Mouse (Mus musculus): Measurements from ENCODE around the gene Olfr592. TPM values are rescaled to one million over a fixed set of nuclear protein-coding genes. Genes with fewer than 3 reads are reported as not detected.
"Not testable (repeated sequence)": the region's sequence is repeated elsewhere in the genome, so short reads cannot be mapped to it uniquely, and the experiment has no call there.

Gene Olfr592
- not detected in 2 replicates for polyA plus RNA-seq (2014; fragmentation: Nextera tagmentation; extraction: Ambion mirVana)

DNA sequence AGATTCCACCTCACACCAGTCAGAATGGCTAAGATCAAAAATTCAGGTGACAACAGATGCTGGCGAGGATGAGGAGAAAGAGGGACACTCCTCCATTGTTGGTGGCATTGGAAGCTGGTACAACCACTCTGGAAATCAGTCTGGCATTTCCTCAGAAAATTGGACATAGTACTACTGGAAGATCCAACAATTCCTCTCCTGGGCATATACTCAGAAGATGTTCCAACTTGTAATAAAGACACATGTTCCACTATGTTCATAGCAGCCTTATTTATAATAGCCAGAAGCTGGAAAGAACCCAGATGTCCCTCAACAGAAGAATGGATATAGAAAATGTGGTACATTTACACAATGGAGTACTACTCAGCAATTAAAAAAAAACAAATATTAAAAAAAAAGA, at the start of gene Olfr592:
Olfr592 (plus strand) TSS at position 301 of the 400 bp plus-strand sequence.
- ATAC-seq; H3K27me3 ChIP-seq (replicated peaks; ENCODE audit: control insufficient read depth, insufficient read depth, low read length); H3K4me2 ChIP-seq (ENCODE audit: low read length); H3K9ac ChIP-seq (ENCODE audit: low read length); DNase-seq (ENCODE audit: low spot score); H3K9me3 ChIP-seq (replicated peaks; ENCODE audit: control insufficient read depth, low read length); H3K4me1 ChIP-seq (ENCODE audit: control insufficient read depth, insufficient read depth, low read length); H3K36me3 ChIP-seq (ENCODE audit: control insufficient read depth, insufficient read depth, low read length); H3K27ac ChIP-seq (ENCODE audit: low read depth, low read length); H3K4me3 ChIP-seq (ENCODE audit: low read depth, low read length): not testable (repeated sequence)
- 78% methylated on average over 1 of the region's 1 CpGs for WGBS

GRCm38 (mm10) chr7:103140579-103140978, 44.0 kb upstream of the Olfr592 start, which contains the start of gene Olfr588-ps1:
Olfr588-ps1 (plus strand) TSS chr7:103140879.
- Histone ChIP-seq H3K36me3 (ENCODE audit: control insufficient read depth, insufficient read depth, low read length) (no peaks in the 10 kb centered on the region), H3K27ac (ENCODE audit: low read depth, low read length) (no peak within 1 kb of the TSS), H3K27me3 (replicated peaks; ENCODE audit: control insufficient read depth, insufficient read depth, low read length) (no peaks in the 10 kb centered on the region), H3K4me1 (ENCODE audit: control insufficient read depth, insufficient read depth, low read length) (no peaks in the 10 kb centered on the region), H3K9me3 (replicated peaks; ENCODE audit: control insufficient read depth, low read length) (no peaks in the 10 kb centered on the region), H3K4me2 (ENCODE audit: low read length) (no peak within 1 kb of the TSS), H3K4me3 (ENCODE audit: low read depth, low read length) (no peak within 1 kb of the TSS), H3K9ac (ENCODE audit: low read length) (no peak within 1 kb of the TSS)
- DNase-seq (ENCODE audit: low spot score) (no peak), ATAC-seq (no peak)
- WGBS, result 91% methylated on average over 1 of the region's 1 CpGs

DNA sequence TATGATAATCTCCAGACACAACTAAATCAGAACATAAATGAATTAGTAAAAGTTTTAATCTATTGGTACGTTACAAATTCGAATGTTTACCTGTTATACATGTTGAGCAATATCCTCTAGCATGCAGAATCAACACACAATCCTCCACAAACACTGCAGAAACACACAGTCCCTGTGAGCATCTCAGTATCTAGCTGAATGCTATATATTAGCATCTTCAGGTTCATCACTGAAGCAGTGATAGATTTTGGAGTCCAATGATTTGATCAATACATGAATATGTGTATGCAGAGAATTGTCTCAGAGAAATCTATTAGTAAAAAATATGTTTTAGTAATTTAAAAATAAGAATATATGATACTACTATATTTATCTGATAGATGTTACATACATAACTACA, 28.3 kb upstream of the Olfr592 start, which contains the start of gene Olfr589:
Olfr589 (minus strand) TSS at position 101 of the 400 bp plus-strand sequence.
- no peak for ATAC-seq
- Histone ChIP-seq H3K4me3 (ENCODE audit: low read depth, low read length) (no peak within 1 kb of the TSS), H3K4me1 (ENCODE audit: control insufficient read depth, insufficient read depth, low read length) (no peaks in the 10 kb centered on the region), H3K27me3 (replicated peaks; ENCODE audit: control insufficient read depth, insufficient read depth, low read length) (no peaks in the 10 kb centered on the region), H3K4me2 (ENCODE audit: low read length) (no peak within 1 kb of the TSS), H3K27ac (ENCODE audit: low read depth, low read length) (no peak within 1 kb of the TSS), H3K36me3 (ENCODE audit: control insufficient read depth, insufficient read depth, low read length) (no peaks in the 10 kb centered on the region), H3K9ac (ENCODE audit: low read length) (no peak within 1 kb of the TSS), H3K9me3 (replicated peaks; ENCODE audit: control insufficient read depth, low read length) (no peaks in the 10 kb centered on the region)
- 64% methylated on average over 2 of the region's 2 CpGs for WGBS
- DNase-seq (ENCODE audit: low spot score), result no peak

DNA sequence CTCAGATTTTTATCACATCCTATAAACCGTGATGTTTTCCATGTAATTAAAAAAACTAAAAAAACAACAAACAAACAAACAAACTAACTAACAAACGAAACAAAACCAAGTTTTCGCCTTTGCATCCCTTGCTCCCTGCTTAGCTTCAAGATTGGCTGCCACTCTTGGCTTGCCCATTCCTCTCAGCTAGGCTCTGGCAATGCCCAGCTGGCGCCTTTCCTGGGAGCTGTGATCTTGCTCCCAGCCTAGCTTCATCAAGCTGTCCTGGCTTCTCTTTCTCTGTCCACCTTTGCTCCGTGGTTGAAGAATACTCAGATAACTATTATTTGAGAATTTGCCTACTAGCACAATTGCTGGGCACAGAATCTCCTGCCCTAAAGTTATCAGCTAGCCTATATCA, 14.9 kb upstream of the Olfr592 start:
- no peak for ATAC-seq
- WGBS, result 80% methylated on average over 5 of the region's 5 CpGs

GRCm38 (mm10) chr7:103178240-103178639, 6.4 kb upstream of the Olfr592 start, which contains the start of gene Olfr591:
Olfr591 (minus strand) TSS chr7:103178340.
- WGBS, result 72% methylated on average over 1 of the region's 1 CpGs
- DNase-seq (ENCODE audit: low spot score), result no peak
- no peak within 1 kb of the TSS for H3K27ac ChIP-seq (ENCODE audit: low read depth, low read length)

More for the DNA sequence above, 14.9 kb upstream of the Olfr592 start:
- Histone ChIP-seq H3K4me3 (ENCODE audit: low read depth, low read length) (no peak overlapping the region), H3K4me1 (ENCODE audit: control insufficient read depth, insufficient read depth, low read length) (no peaks in the 10 kb centered on the region), H3K9me3 (replicated peaks; ENCODE audit: control insufficient read depth, low read length) (no peaks in the 10 kb centered on the region), H3K9ac (ENCODE audit: low read length) (no peak overlapping the region), H3K27me3 (replicated peaks; ENCODE audit: control insufficient read depth, insufficient read depth, low read length) (no peaks in the 10 kb centered on the region), H3K4me2 (ENCODE audit: low read length) (no peak overlapping the region), H3K27ac (ENCODE audit: low read depth, low read length) (no peak overlapping the region), H3K36me3 (ENCODE audit: control insufficient read depth, insufficient read depth, low read length) (no peaks in the 10 kb centered on the region)
- DNase-seq (ENCODE audit: low spot score), result no peak

GRCm38 (mm10) chr7:103211562-103211961, 27.0 kb downstream of the Olfr592 start, which contains the start of gene Olfr593:
Olfr593 (plus strand) TSS chr7:103211862.
- 74% methylated on average over 1 of the region's 1 CpGs for WGBS
- H3K4me1 ChIP-seq (ENCODE audit: control insufficient read depth, insufficient read depth, low read length), result no peaks in the 10 kb centered on the region
- ATAC-seq, result no peak
- H3K9me3 ChIP-seq (replicated peaks; ENCODE audit: control insufficient read depth, low read length), result no peaks in the 10 kb centered on the region
- no peak within 1 kb of the TSS for H3K27ac ChIP-seq (ENCODE audit: low read depth, low read length)
- no peak within 1 kb of the TSS for H3K4me2 ChIP-seq (ENCODE audit: low read length)
- no peak for DNase-seq (ENCODE audit: low spot score)
- no peaks in the 10 kb centered on the region for H3K27me3 ChIP-seq (replicated peaks; ENCODE audit: control insufficient read depth, insufficient read depth, low read length)
- no peak within 1 kb of the TSS for H3K4me3 ChIP-seq (ENCODE audit: low read depth, low read length)
- H3K9ac ChIP-seq (ENCODE audit: low read length), result no peak within 1 kb of the TSS
- H3K36me3 ChIP-seq (ENCODE audit: control insufficient read depth, insufficient read depth, low read length), result no peaks in the 10 kb centered on the region

More at GRCm38 (mm10) chr7:103178240-103178639, 6.4 kb upstream of the Olfr592 start, which contains the start of gene Olfr591:
- Histone ChIP-seq H3K36me3 (ENCODE audit: control insufficient read depth, insufficient read depth, low read length) (no peaks in the 10 kb centered on the region), H3K4me2 (ENCODE audit: low read length) (no peak within 1 kb of the TSS), H3K9me3 (replicated peaks; ENCODE audit: control insufficient read depth, low read length) (0 out of 2 replicates have a peak, but pooled peaks cover 3% of the 10 kb centered on the region), H3K27me3 (replicated peaks; ENCODE audit: control insufficient read depth, insufficient read depth, low read length) (no peaks in the 10 kb centered on the region), H3K4me3 (ENCODE audit: low read depth, low read length) (no peak within 1 kb of the TSS), H3K4me1 (ENCODE audit: control insufficient read depth, insufficient read depth, low read length) (no peaks in the 10 kb centered on the region), H3K9ac (ENCODE audit: low read length) (no peak within 1 kb of the TSS)
- ATAC-seq, result no peak

DNA sequence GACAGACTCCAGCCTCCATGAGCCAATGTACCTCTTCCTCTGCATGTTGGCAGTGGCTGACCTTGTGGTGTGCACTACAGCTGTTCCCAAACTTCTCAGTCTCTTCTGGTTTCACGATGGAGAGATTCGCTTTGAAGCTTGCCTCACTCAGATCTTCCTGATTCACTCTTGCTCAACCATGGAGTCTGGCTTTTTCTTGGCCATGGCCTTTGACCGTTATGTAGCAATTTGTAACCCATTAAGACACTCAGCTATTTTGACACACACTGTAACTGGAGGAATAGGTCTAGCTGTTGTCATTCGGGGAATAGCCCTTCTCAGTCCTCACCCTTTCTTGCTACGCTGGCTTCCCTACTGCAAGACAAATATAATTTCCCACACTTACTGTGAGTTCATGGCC, 27.4 kb downstream of the Olfr592 start:
- H3K27me3 ChIP-seq (replicated peaks; ENCODE audit: control insufficient read depth, insufficient read depth, low read length); H3K4me3 ChIP-seq (ENCODE audit: low read depth, low read length); H3K4me2 ChIP-seq (ENCODE audit: low read length); H3K36me3 ChIP-seq (ENCODE audit: control insufficient read depth, insufficient read depth, low read length); ATAC-seq; H3K4me1 ChIP-seq (ENCODE audit: control insufficient read depth, insufficient read depth, low read length); H3K9ac ChIP-seq (ENCODE audit: low read length); H3K9me3 ChIP-seq (replicated peaks; ENCODE audit: control insufficient read depth, low read length); H3K27ac ChIP-seq (ENCODE audit: low read depth, low read length); DNase-seq (ENCODE audit: low spot score): not testable (repeated sequence)
- WGBS, result 93% methylated on average over 5 of the region's 5 CpGs

GRCm38 (mm10) chr7:103216696-103217095, 32.1 kb downstream of the Olfr592 start, which contains the start of gene Olfr594:
Olfr594 (plus strand) TSS chr7:103216996.
- H3K9ac ChIP-seq (ENCODE audit: low read length), result no peak within 1 kb of the TSS
- H3K4me1 ChIP-seq (ENCODE audit: control insufficient read depth, insufficient read depth, low read length), result no peaks in the 10 kb centered on the region
- H3K4me2 ChIP-seq (ENCODE audit: low read length), result no peak within 1 kb of the TSS
- H3K9me3 ChIP-seq (replicated peaks; ENCODE audit: control insufficient read depth, low read length), result no peaks in the 10 kb centered on the region
- H3K27me3 ChIP-seq (replicated peaks; ENCODE audit: control insufficient read depth, insufficient read depth, low read length), result no peaks in the 10 kb centered on the region
- DNase-seq (ENCODE audit: low spot score) (no peak), ATAC-seq (no peak)
- H3K27ac ChIP-seq (ENCODE audit: low read depth, low read length), result no peak within 1 kb of the TSS
- no peak within 1 kb of the TSS for H3K4me3 ChIP-seq (ENCODE audit: low read depth, low read length)
- H3K36me3 ChIP-seq (ENCODE audit: control insufficient read depth, insufficient read depth, low read length), result no peaks in the 10 kb centered on the region

All from forebrain, embryonic 14.5 days (tissue).